Mouse (Mus musculus): ENCODE measurements around the gene Dock3. TPM values are rescaled to one million over a fixed set of nuclear protein-coding genes. Genes with fewer than 3 reads are reported as not detected.

Dock3 gene
- polyA plus RNA-seq, 1 experiment from 2014 or later: 0.42 TPM

- Histone ChIP-seq H3K27me3 (ENCODE audit: control insufficient read depth, insufficient read depth, low read length) (no peaks in the 10 kb centered on the region), H3K9me3 (ENCODE audit: control insufficient read depth, low read length) (no peaks in the 10 kb centered on the region), H3K27ac (replicated peaks in 1 of 2; ENCODE audit: control insufficient read depth in 1 of 2, insufficient read depth in 1 of 2, low read depth in 2 of 2, low read length in 2 of 2) (no peak overlapping the region), H3K4me1 (ENCODE audit: control insufficient read depth in 2 of 2, insufficient read depth in 2 of 2, low read length in 2 of 2) (no peaks in the 10 kb centered on the region), H3K4me3 (ENCODE audit: control insufficient read depth in 1 of 2, insufficient read depth in 1 of 2, low read depth in 1 of 2, low read length in 2 of 2) (no peak overlapping the region), H3K4me2 (ENCODE audit: low read length) (no peak overlapping the region), H3K36me3 (ENCODE audit: control insufficient read depth, insufficient read depth, low read length) (no peaks in the 10 kb centered on the region), H3K9ac (ENCODE audit: low read length) (no peak overlapping the region)
- no peak for ATAC-seq (ENCODE audit: insufficient number of reproducible peaks, insufficient read depth, low FRiP score, low read depth)
- 75% methylated on average over 1 of the region's 1 CpGs for WGBS
Observed at GRCm38 (mm10) chr9:106898901-106899300, 332.8 kb downstream of the Dock3 start.

- Histone ChIP-seq H3K4me2 (ENCODE audit: low read length) (no peak overlapping the region), H3K9ac (ENCODE audit: low read length) (no peak overlapping the region), H3K27ac (replicated peaks in 1 of 2; ENCODE audit: control insufficient read depth in 1 of 2, insufficient read depth in 1 of 2, low read depth in 2 of 2, low read length in 2 of 2) (no peak overlapping the region), H3K9me3 (ENCODE audit: control insufficient read depth, low read length) (no peaks in the 10 kb centered on the region), H3K36me3 (ENCODE audit: control insufficient read depth, insufficient read depth, low read length) (peaks cover 24% of the 10 kb centered on the region), H3K27me3 (ENCODE audit: control insufficient read depth, insufficient read depth, low read length) (no peaks in the 10 kb centered on the region), H3K4me1 (ENCODE audit: control insufficient read depth in 2 of 2, insufficient read depth in 2 of 2, low read length in 2 of 2) (peaks cover 9 to 11% of the 10 kb centered on the region in 2 experiments), H3K4me3 (ENCODE audit: control insufficient read depth in 1 of 2, insufficient read depth in 1 of 2, low read depth in 1 of 2, low read length in 2 of 2) (no peak overlapping the region)
- ATAC-seq (ENCODE audit: insufficient number of reproducible peaks, insufficient read depth, low FRiP score, low read depth): no peak
- WGBS: 62% methylated on average over 3 of the region's 3 CpGs
Observed at GRCm38 (mm10) chr9:106893327-106893726, 338.4 kb downstream of the Dock3 start.

- Histone ChIP-seq H3K9me3 (ENCODE audit: control insufficient read depth, low read length) (no peaks in the 10 kb centered on the region), H3K4me3 (ENCODE audit: control insufficient read depth in 1 of 2, insufficient read depth in 1 of 2, low read depth in 1 of 2, low read length in 2 of 2) (peak overlapping the region; percentile 70 to 73), H3K27ac (replicated peaks in 1 of 2; ENCODE audit: control insufficient read depth in 1 of 2, insufficient read depth in 1 of 2, low read depth in 2 of 2, low read length in 2 of 2) (peak overlapping the region; percentile 94), H3K36me3 (ENCODE audit: control insufficient read depth, insufficient read depth, low read length) (peaks cover 32% of the 10 kb centered on the region), H3K9ac (ENCODE audit: low read length) (peak overlapping the region; percentile 86), H3K27me3 (ENCODE audit: control insufficient read depth, insufficient read depth, low read length) (no peaks in the 10 kb centered on the region), H3K4me1 (ENCODE audit: control insufficient read depth in 2 of 2, insufficient read depth in 2 of 2, low read length in 2 of 2) (peaks cover 10 to 12% of the 10 kb centered on the region in 2 experiments), H3K4me2 (ENCODE audit: low read length) (peak overlapping the region; percentile 92)
- under 1% methylated on average over 9 of the region's 9 CpGs for WGBS
- ATAC-seq (ENCODE audit: insufficient number of reproducible peaks, insufficient read depth, low FRiP score, low read depth): no peak
Observed at GRCm38 (mm10) chr9:106892552-106892875, 339.2 kb downstream of the Dock3 start.

- Histone ChIP-seq H3K27me3 (ENCODE audit: control insufficient read depth, insufficient read depth, low read length) (no peaks in the 10 kb centered on the region), H3K9me3 (ENCODE audit: control insufficient read depth, low read length) (no peaks in the 10 kb centered on the region), H3K4me3 (ENCODE audit: control insufficient read depth in 1 of 2, insufficient read depth in 1 of 2, low read depth in 1 of 2, low read length in 2 of 2) (peak within 1 kb of the TSS; percentile 71 to 73), H3K36me3 (ENCODE audit: control insufficient read depth, insufficient read depth, low read length) (peaks cover 33% of the 10 kb centered on the region), H3K4me2 (ENCODE audit: low read length) (peak within 1 kb of the TSS; percentile 92), H3K9ac (ENCODE audit: low read length) (peak within 1 kb of the TSS; percentile 87), H3K27ac (replicated peaks in 1 of 2; ENCODE audit: control insufficient read depth in 1 of 2, insufficient read depth in 1 of 2, low read depth in 2 of 2, low read length in 2 of 2) (peak within 1 kb of the TSS; percentile 94), H3K4me1 (ENCODE audit: control insufficient read depth in 2 of 2, insufficient read depth in 2 of 2, low read length in 2 of 2) (peaks cover 11 to 14% of the 10 kb centered on the region in 2 experiments)
- peak; percentile 98 for ATAC-seq (ENCODE audit: insufficient number of reproducible peaks, insufficient read depth, low FRiP score, low read depth)
- WGBS: under 1% methylated on average over 59 of the region's 59 CpGs
Observed at GRCm38 (mm10) chr9:106891829-106892551, 339.7 kb downstream of the Dock3 start, which contains the start of gene Manf. Gene Manf (minus strand): TSS chr9:106891979.

GRCm38 (mm10) chr9:106891341-106891741 is 340.4 kb downstream of the Dock3 start:
- peak overlapping the region; percentile 87 for H3K9ac ChIP-seq (ENCODE audit: low read length)
- H3K36me3 ChIP-seq (ENCODE audit: control insufficient read depth, insufficient read depth, low read length): peaks cover 33% of the 10 kb centered on the region
- peaks cover 11 to 14% of the 10 kb centered on the region in 2 experiments for H3K4me1 ChIP-seq (ENCODE audit: control insufficient read depth in 2 of 2, insufficient read depth in 2 of 2, low read length in 2 of 2)
- H3K4me3 ChIP-seq (ENCODE audit: control insufficient read depth in 1 of 2, insufficient read depth in 1 of 2, low read depth in 1 of 2, low read length in 2 of 2): peak overlapping the region; percentile 71 to 73
- ATAC-seq (ENCODE audit: insufficient number of reproducible peaks, insufficient read depth, low FRiP score, low read depth): no peak
- no peaks in the 10 kb centered on the region for H3K9me3 ChIP-seq (ENCODE audit: control insufficient read depth, low read length)
- H3K27ac ChIP-seq (replicated peaks in 1 of 2; ENCODE audit: control insufficient read depth in 1 of 2, insufficient read depth in 1 of 2, low read depth in 2 of 2, low read length in 2 of 2): peak overlapping the region; percentile 56 to 80
- under 1% methylated on average over 17 of the region's 17 CpGs for WGBS
- H3K4me2 ChIP-seq (ENCODE audit: low read length): peak overlapping the region; percentile 79
- no peaks in the 10 kb centered on the region for H3K27me3 ChIP-seq (ENCODE audit: control insufficient read depth, insufficient read depth, low read length)

GRCm38 (mm10) chr9:106890496-106891240 is 341.0 kb downstream of the Dock3 start:
- 0 out of 4 replicates have a peak overlapping the region, but pooled peaks of 1 of the 2 experiments have one; percentile 28 for H3K27ac ChIP-seq (replicated peaks in 1 of 2; ENCODE audit: control insufficient read depth in 1 of 2, insufficient read depth in 1 of 2, low read depth in 2 of 2, low read length in 2 of 2)
- WGBS: 49% methylated on average over 8 of the region's 8 CpGs

GRCm38 (mm10) chr9:106889321-106889720 is 342.4 kb downstream of the Dock3 start:
- Histone ChIP-seq H3K9ac (ENCODE audit: low read length) (no peak overlapping the region), H3K27ac (replicated peaks in 1 of 2; ENCODE audit: control insufficient read depth in 1 of 2, insufficient read depth in 1 of 2, low read depth in 2 of 2, low read length in 2 of 2) (no peak overlapping the region), H3K36me3 (ENCODE audit: control insufficient read depth, insufficient read depth, low read length) (peaks cover 35% of the 10 kb centered on the region), H3K4me1 (ENCODE audit: control insufficient read depth in 2 of 2, insufficient read depth in 2 of 2, low read length in 2 of 2) (peaks cover 25 to 29% of the 10 kb centered on the region in 2 experiments), H3K9me3 (ENCODE audit: control insufficient read depth, low read length) (no peaks in the 10 kb centered on the region), H3K4me2 (ENCODE audit: low read length) (no peak overlapping the region), H3K4me3 (ENCODE audit: control insufficient read depth in 1 of 2, insufficient read depth in 1 of 2, low read depth in 1 of 2, low read length in 2 of 2) (no peak overlapping the region), H3K27me3 (ENCODE audit: control insufficient read depth, insufficient read depth, low read length) (no peaks in the 10 kb centered on the region)
- ATAC-seq (ENCODE audit: insufficient number of reproducible peaks, insufficient read depth, low FRiP score, low read depth): no peak
- 78% methylated on average over 9 of the region's 9 CpGs for WGBS

More at GRCm38 (mm10) chr9:106890496-106891240, 341.0 kb downstream of the Dock3 start:
- H3K9ac ChIP-seq (ENCODE audit: low read length): peak overlapping the region; percentile 87
- peak overlapping the region; percentile 79 for H3K4me2 ChIP-seq (ENCODE audit: low read length)
- peaks cover 33% of the 10 kb centered on the region for H3K36me3 ChIP-seq (ENCODE audit: control insufficient read depth, insufficient read depth, low read length)
- no peaks in the 10 kb centered on the region for H3K9me3 ChIP-seq (ENCODE audit: control insufficient read depth, low read length)
- no peak for ATAC-seq (ENCODE audit: insufficient number of reproducible peaks, insufficient read depth, low FRiP score, low read depth)
- peak overlapping the region; percentile 71 to 73 for H3K4me3 ChIP-seq (ENCODE audit: control insufficient read depth in 1 of 2, insufficient read depth in 1 of 2, low read depth in 1 of 2, low read length in 2 of 2)
- peaks cover 11 to 16% of the 10 kb centered on the region in 2 experiments for H3K4me1 ChIP-seq (ENCODE audit: control insufficient read depth in 2 of 2, insufficient read depth in 2 of 2, low read length in 2 of 2)
- H3K27me3 ChIP-seq (ENCODE audit: control insufficient read depth, insufficient read depth, low read length): no peaks in the 10 kb centered on the region
